Mouse (Mus musculus): Measurements from ENCODE around the gene Ptpa. TPM values are rescaled to one million over a fixed set of nuclear protein-coding genes. Genes with fewer than 3 reads are reported as not detected.

Gene Ptpa
- polyA plus RNA-seq, 1 experiment from 2014 or later: 66.6 TPM

GRCm38 (mm10) chr2:30478526-30478925 is 62.7 kb downstream of the Ptpa start:
- no peak overlapping the region for H3K4me3 ChIP-seq (ENCODE audit: low read depth, low read length)
- no peak overlapping the region for H3K27ac ChIP-seq (ENCODE audit: low read depth, low read length)
- ATAC-seq (no peak), DNase-seq (ENCODE audit: low spot score) (no peak)
- no peaks in the 10 kb centered on the region for H3K9me3 ChIP-seq (replicated peaks; ENCODE audit: control insufficient read depth, low read length)
- no peak overlapping the region for H3K4me2 ChIP-seq (ENCODE audit: low read length)
- 69% methylated on average over 1 of the region's 1 CpGs for whole genome bisulfite sequencing
- no peak overlapping the region for H3K9ac ChIP-seq (ENCODE audit: low read length)
- H3K4me1 ChIP-seq (ENCODE audit: control insufficient read depth, insufficient read depth, low read length): peaks cover 8% of the 10 kb centered on the region; the same call in 1 of the 2 replicates
- no peaks in the 10 kb centered on the region for H3K36me3 ChIP-seq (ENCODE audit: control insufficient read depth, insufficient read depth, low read length)
- H3K27me3 ChIP-seq (replicated peaks; ENCODE audit: control insufficient read depth, insufficient read depth, low read length): no peaks in the 10 kb centered on the region

DNA sequence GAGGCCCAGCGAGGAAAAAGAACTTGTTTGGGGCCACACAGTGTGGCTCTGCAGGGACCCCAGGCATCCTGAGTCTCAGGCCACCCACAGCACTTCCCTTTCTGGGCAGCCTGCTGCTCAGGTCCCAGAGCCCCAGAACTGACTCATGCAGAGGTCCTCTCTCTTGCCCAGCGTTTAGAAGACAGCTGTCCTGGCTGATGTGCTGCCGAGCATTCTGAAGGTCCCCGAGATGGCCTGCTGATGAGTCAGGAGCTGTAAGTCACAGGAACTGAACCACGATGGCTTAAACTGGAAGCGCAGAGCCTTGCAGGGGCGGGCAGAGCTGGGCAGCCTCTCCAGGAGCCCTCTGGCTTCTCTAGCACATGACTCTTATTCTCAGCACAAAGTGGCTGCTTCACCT is 71.8 kb downstream of the Ptpa start:
- Histone ChIP-seq H3K9me3 (replicated peaks; ENCODE audit: control insufficient read depth, low read length) (no peaks in the 10 kb centered on the region), H3K36me3 (ENCODE audit: control insufficient read depth, insufficient read depth, low read length) (no peaks in the 10 kb centered on the region), H3K27me3 (replicated peaks; ENCODE audit: control insufficient read depth, insufficient read depth, low read length) (no peaks in the 10 kb centered on the region), H3K4me3 (ENCODE audit: low read depth, low read length) (no peak overlapping the region), H3K4me1 (ENCODE audit: control insufficient read depth, insufficient read depth, low read length) (no peaks in the 10 kb centered on the region), H3K4me2 (ENCODE audit: low read length) (no peak overlapping the region), H3K9ac (ENCODE audit: low read length) (no peak overlapping the region), H3K27ac (ENCODE audit: low read depth, low read length) (no peak overlapping the region)
- DNase-seq (ENCODE audit: low spot score) (no peak), ATAC-seq (no peak)
- WGBS: 41% methylated on average over 7 of the region's 7 CpGs

GRCm38 (mm10) chr2:30490384-30490783 is 74.5 kb downstream of the Ptpa start:
- ATAC-seq (no peak), DNase-seq (ENCODE audit: low spot score) (no peak)
- Histone ChIP-seq H3K9ac (ENCODE audit: low read length) (no peak overlapping the region), H3K27me3 (replicated peaks; ENCODE audit: control insufficient read depth, insufficient read depth, low read length) (no peaks in the 10 kb centered on the region), H3K27ac (ENCODE audit: low read depth, low read length) (no peak overlapping the region), H3K36me3 (ENCODE audit: control insufficient read depth, insufficient read depth, low read length) (no peaks in the 10 kb centered on the region), H3K9me3 (replicated peaks; ENCODE audit: control insufficient read depth, low read length) (no peaks in the 10 kb centered on the region), H3K4me1 (ENCODE audit: control insufficient read depth, insufficient read depth, low read length) (no peaks in the 10 kb centered on the region), H3K4me3 (ENCODE audit: low read depth, low read length) (no peak overlapping the region), H3K4me2 (ENCODE audit: low read length) (no peak overlapping the region)
- WGBS: 84% methylated on average over 2 of the region's 2 CpGs

DNA sequence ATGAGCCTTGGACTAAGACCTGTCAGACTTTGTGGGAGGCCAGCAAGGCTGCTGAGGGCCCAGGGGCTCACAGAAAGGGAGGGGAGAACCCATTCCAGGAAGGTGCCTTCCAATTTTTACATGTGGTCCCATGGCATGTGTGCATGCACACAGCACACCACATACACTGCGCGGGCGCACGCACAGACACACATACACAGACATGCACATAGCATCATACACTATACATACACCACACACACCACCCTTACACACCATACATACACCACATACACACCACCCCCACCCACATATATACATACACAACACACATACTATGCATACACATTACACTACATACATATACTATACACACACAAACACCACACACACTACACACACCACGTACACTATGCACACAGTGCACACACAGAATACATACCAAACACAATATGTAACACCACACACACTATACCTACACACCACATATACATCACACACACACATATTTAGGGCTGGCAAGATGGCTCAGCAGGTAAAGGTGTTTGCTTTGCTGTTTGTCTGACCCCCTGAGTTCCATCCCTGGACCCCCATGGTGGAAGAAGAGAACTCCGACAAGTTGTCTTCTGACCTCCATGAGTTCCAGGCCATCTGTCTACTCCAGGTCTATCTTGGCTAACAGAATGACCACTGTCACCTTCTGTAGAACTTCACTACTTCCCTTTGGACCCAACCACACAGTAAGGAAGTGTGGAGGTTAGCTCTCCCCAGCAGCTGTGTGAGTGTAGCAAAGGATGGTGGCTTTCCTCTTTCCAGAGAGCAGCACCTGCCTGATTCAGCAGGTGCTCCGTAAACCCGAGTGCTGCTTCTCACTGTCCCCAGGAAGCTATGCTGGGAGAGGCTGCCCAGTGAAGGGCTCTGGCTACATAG is 79.4 kb downstream of the Ptpa start:
- Histone ChIP-seq H3K27me3 (replicated peaks; ENCODE audit: control insufficient read depth, insufficient read depth, low read length) (no peaks in the 10 kb centered on the region), H3K4me1 (ENCODE audit: control insufficient read depth, insufficient read depth, low read length) (0 out of 2 replicates have a peak, but pooled peaks cover 3% of the 10 kb centered on the region), H3K27ac (ENCODE audit: low read depth, low read length) (no peak overlapping the region), H3K36me3 (ENCODE audit: control insufficient read depth, insufficient read depth, low read length) (no peaks in the 10 kb centered on the region), H3K4me2 (ENCODE audit: low read length) (peak overlapping the region; percentile 54; the same call in 1 of the 2 replicates), H3K9me3 (replicated peaks; ENCODE audit: control insufficient read depth, low read length) (no peaks in the 10 kb centered on the region), H3K9ac (ENCODE audit: low read length) (no peak overlapping the region), H3K4me3 (ENCODE audit: low read depth, low read length) (peak overlapping the region; percentile 23; the same call in 1 of the 2 replicates)
- ATAC-seq: peak; percentile 16; the same call in 1 of the 2 replicates
- no peak for DNase-seq (ENCODE audit: low spot score)
- 76% methylated on average over 8 of the region's 8 CpGs for WGBS

- H3K4me2 ChIP-seq (ENCODE audit: low read length): peak overlapping the region; percentile 54
- H3K27me3 ChIP-seq (replicated peaks; ENCODE audit: control insufficient read depth, insufficient read depth, low read length): no peaks in the 10 kb centered on the region
- H3K36me3 ChIP-seq (ENCODE audit: control insufficient read depth, insufficient read depth, low read length): no peaks in the 10 kb centered on the region
- no peak overlapping the region for H3K27ac ChIP-seq (ENCODE audit: low read depth, low read length)
- H3K4me3 ChIP-seq (ENCODE audit: low read depth, low read length): peak overlapping the region; percentile 23
- ATAC-seq (peak; percentile 98), DNase-seq (ENCODE audit: low spot score) (peak; percentile 90)
- WGBS: 27% methylated on average over 22 of the region's 22 CpGs
- H3K9ac ChIP-seq (ENCODE audit: low read length): peak overlapping the region; percentile 21
- H3K4me1 ChIP-seq (ENCODE audit: control insufficient read depth, insufficient read depth, low read length): 0 out of 2 replicates have a peak, but pooled peaks cover 3% of the 10 kb centered on the region
- no peaks in the 10 kb centered on the region for H3K9me3 ChIP-seq (replicated peaks; ENCODE audit: control insufficient read depth, low read length)
Measured at GRCm38 (mm10) chr2:30495909-30496861, 80.3 kb downstream of the Ptpa start.

Small RNA genes within 50 kb of the gene (microRNA-seq; reads per million reads assigned to microRNA genes)
- not detected for gene Gm47292

Other genes with a start within 250 kb of the Ptpa start
- 12.8 and 17.4 TPM in 2 replicates for gene Endog, start 244.5 kb upstream of the Ptpa start, polyA plus RNA-seq (2014; fragmentation: Nextera tagmentation; extraction: Ambion mirVana)
- gene Spout1, start 237.6 kb upstream of the Ptpa start, polyA plus RNA-seq (2014; fragmentation: Nextera tagmentation; extraction: Ambion mirVana): 59.6 and 60.7 TPM in 2 replicates
- 16.5 and 17.7 TPM in 2 replicates for gene Kyat1, start 210.2 kb upstream of the Ptpa start, polyA plus RNA-seq (2014; fragmentation: Nextera tagmentation; extraction: Ambion mirVana)
- gene Lrrc8a, start 178.3 kb upstream of the Ptpa start, polyA plus RNA-seq (2014; fragmentation: Nextera tagmentation; extraction: Ambion mirVana): 61.8 and 66.8 TPM in 2 replicates
- 0.34 and 0.56 TPM in 2 replicates for gene Gm28035, start 175.5 kb upstream of the Ptpa start, polyA plus RNA-seq (2014; fragmentation: Nextera tagmentation; extraction: Ambion mirVana)
- 6.3 and 6.6 TPM in 2 replicates for gene Phyhd1, start 149.8 kb upstream of the Ptpa start, polyA plus RNA-seq (2014; fragmentation: Nextera tagmentation; extraction: Ambion mirVana)
- gene Gm28038, start 135.0 kb upstream of the Ptpa start, polyA plus RNA-seq (2014; fragmentation: Nextera tagmentation; extraction: Ambion mirVana): not detected in 2 replicates
- 30.2 and 35.4 TPM in 2 replicates for gene Dolk, start 129.7 kb upstream of the Ptpa start, polyA plus RNA-seq (2014; fragmentation: Nextera tagmentation; extraction: Ambion mirVana)
- gene Nup188, start 129.6 kb upstream of the Ptpa start, polyA plus RNA-seq (2014; fragmentation: Nextera tagmentation; extraction: Ambion mirVana): 25.6 and 30.3 TPM in 2 replicates
- gene Sh3glb2, start 56.7 kb upstream of the Ptpa start, polyA plus RNA-seq (2014; fragmentation: Nextera tagmentation; extraction: Ambion mirVana): 106 and 123 TPM in 2 replicates
- 18.7 and 23.7 TPM in 2 replicates for gene Miga2, start 51.8 kb upstream of the Ptpa start, polyA plus RNA-seq (2014; fragmentation: Nextera tagmentation; extraction: Ambion mirVana)
- 48.1 and 57.8 TPM in 2 replicates for gene Dolpp1, start 23.8 kb upstream of the Ptpa start, polyA plus RNA-seq (2014; fragmentation: Nextera tagmentation; extraction: Ambion mirVana)
- gene Crat, start 226 bp upstream of the Ptpa start, polyA plus RNA-seq (2014; fragmentation: Nextera tagmentation; extraction: Ambion mirVana): 26.8 and 31.9 TPM in 2 replicates
- 3.0 and 3.6 TPM in 2 replicates for gene Ier5l, start 58.2 kb downstream of the Ptpa start, polyA plus RNA-seq (2014; fragmentation: Nextera tagmentation; extraction: Ambion mirVana)
- gene Cstad, start 179.0 kb downstream of the Ptpa start, polyA plus RNA-seq (2014; fragmentation: Nextera tagmentation; extraction: Ambion mirVana): 0.64 and 1.2 TPM in 2 replicates

All from forebrain, embryonic 14.5 days (tissue).